Mouse (Mus musculus): Measurements from ENCODE around the gene 2410004B18Rik. TPM values are rescaled to one million over a fixed set of nuclear protein-coding genes. Genes with fewer than 3 reads are reported as not detected.

The 2410004B18Rik gene
- total RNA-seq (2023): 10 to 100 TPM; 28.5 to 30.4 TPM

DNA sequence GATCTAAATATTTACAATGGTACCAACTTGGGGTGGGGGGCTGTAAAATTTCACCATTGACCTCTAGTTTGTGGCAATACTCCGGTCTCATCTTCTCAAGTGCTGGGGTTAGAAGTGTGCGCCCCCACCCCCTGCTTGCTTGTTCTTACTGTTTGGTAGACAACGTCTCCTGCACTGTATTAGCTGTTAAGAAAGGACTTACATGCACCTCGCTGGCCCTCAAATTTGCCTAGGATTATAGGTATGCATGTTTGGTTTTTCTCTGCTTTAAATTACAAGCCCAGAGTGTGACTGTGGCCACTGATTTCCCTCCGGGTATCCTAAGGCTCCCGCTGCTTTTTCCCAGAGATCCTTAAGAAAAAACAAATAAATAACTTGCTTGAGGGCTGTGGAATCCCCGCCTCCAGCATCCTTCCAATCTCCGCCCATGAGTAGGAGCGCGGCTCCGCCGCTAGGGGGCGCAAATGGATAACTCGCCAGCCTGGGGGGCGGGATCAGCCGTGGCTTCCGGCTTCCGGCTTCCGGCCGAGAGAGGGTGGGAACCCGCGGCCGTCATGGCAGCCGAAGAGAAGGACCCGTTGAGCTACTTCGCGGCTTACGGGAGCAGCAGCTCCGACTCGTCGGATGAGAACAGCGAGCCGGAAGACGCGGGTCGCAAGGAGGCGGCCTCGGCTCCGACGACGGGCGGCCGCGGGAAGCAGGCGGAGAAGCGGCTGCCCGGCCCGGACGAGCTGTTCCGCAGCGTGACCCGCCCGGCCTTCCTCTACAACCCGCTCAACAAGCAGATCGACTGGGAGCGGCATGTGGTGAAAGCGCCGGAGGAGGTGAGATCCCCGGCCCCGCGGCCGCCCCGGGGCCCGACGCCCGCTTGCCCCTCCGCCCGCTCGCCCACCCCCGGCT is at the start of gene 2410004B18Rik:
Gene 2410004B18Rik, plus strand, starts transcription at position 510 of the 900 bp plus-strand sequence.

DNA sequence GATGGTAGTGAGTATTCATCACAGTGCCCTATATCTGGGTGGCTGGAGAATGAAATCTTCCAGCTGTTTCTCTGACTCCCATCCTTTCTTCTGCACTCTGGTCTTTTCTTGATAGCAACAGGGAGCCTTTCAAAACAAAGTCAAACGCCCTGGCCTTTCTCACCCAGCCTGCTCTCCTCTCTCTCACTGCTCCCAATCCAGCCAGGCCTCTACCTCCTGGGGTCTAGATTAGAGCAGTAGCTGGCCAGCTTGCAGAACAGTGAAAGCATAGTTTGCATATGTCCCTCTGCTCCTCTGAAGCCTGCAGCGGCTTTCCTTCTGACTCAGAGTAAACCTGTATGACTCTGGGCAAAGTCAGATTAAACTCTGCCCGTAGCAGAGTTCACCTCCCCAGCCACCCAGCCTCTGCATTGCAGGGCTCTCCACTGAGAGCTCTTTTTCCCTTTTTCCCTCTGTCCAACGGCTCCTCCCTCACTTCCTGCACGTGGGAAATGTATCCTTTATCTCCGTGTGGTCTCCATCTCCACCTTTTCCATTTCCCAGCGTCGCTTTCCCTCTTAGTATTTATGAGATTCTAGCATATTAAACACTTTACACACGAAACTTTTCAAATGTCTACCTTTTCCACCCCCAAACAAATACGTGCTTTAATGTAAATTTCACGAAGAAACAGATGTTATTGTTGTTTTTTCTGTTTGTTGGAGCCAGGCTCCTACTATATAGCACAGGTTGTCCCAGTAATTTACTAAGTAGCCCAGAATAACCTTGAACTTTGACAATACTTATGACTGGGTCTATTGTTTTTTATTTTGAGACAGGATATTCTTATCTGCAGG is 15.6 kb upstream of the 2410004B18Rik start, which contains the start of gene Bcl10:
Gene Bcl10, plus strand, starts transcription at position 786 of the 836 bp plus-strand sequence.

DNA sequence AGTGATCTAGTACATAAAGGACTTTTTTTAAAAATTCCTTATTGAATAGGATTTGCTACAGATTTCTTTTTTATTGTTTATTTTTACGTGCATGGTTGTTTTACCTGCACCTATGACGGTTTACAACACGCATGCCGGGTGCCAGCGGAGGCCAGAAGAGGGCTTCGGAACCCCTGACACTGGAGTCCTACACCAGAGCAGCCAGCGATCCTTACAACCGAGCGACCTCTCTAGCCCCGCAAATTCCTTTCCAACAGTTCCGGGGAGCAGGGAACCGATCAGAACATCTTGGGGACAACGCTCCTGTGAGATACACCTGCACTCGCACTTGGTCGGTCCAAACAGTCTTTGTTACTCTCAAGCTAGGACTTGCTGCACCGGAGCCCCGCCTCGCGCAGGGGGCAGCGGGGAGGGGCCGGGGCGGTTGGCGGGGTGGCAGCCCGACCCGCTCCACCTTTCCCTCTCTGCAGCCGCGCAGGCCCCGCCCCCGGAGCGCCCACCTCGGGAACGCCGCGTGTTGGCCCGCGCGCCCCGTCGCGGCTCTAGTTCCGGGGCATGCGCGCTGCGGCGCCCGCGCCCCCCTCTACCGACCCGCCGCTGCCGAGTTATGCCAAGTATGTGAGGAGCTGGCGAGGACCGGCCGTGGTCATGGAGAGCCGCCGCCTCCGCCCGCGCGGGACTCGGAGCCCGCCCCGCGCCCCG is 49.6 kb downstream of the 2410004B18Rik start, which contains the start of gene Syde2:
Gene Syde2, plus strand, starts transcription at position 603 of the 702 bp plus-strand sequence.

Other genes with a start within 250 kb of the 2410004B18Rik start
- 1 to 10 TPM; 1.2 TPM for gene Ddah1, start 179.3 kb upstream of the 2410004B18Rik start, total RNA-seq (2023)
- gene Bcl10, start 15.2 kb upstream of the 2410004B18Rik start, total RNA-seq (2023): 10 to 100 TPM; 62.2 to 83.1 TPM
- gene Syde2, start 49.9 kb downstream of the 2410004B18Rik start, total RNA-seq (2023): under 1 TPM; 0.13 to 0.22 TPM
- gene Wdr63, start 170.1 kb downstream of the 2410004B18Rik start, total RNA-seq (2023): not detected
- gene Mcoln3, start 179.4 kb downstream of the 2410004B18Rik start, total RNA-seq (2023): not detected
- gene Mcoln2, start 211.8 kb downstream of the 2410004B18Rik start, total RNA-seq (2023): under 1 TPM in 1 of 2 experiments, not detected in 1; 0.53 TPM